Comparison of ENCODE assay signal across 9 mouse cellular contexts in the genomic region with DNA sequence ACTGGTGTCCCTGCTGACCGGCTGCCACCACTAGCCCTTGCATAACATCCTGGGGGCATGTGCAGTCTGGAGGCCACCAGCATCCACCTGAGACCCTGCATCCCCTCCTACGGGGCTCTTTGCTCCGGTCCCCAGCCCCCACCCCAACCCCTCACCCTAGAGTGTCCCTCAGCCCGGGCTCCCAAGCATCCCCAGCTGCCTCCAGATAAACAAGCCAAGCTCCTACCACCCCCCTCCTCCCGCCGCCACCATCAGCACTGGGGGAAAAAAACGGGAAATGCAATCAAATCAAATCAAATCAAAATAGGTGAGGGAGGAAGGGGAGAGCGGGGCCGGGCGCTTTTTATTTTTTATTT.
DNase-seq lines count a peak whose midpoint lies in the region; ATAC-seq and TF ChIP-seq lines count a peak whose summit lies in the region.
"Had no signal": no experiment of that assay in that cellular context is flagged by ENCODE, and none has a peak within 500 bp of the region (broad histone marks: within the 10 kb centered on the region; RNA-seq: fewer than 3 reads in every experiment).

No protein-coding gene starts in this region.

- peak overlapping the region; percentile 37 for H3K4me3 ChIP-seq in heart, embryonic 12.5 days
- peak overlapping the region; percentile 72 to 92 for H3K4me3 ChIP-seq in ES-E14 (ENCODE audit: insufficient read depth in 1 of 2, low read depth in 1 of 2, low read length in 2 of 2, poor library complexity in 1 of 2, severe bottlenecking in 1 of 2)
- peak overlapping the region; percentile 63 for H3K4me3 ChIP-seq in hindbrain, embryonic 10.5 days
- H3K4me3 ChIP-seq in liver, embryonic 16.5 days (ENCODE audit: low read depth, low read length), result peak overlapping the region; percentile 45
- H3K4me3 ChIP-seq: megakaryocyte, embryonic 14.5 days had no signal

- peak overlapping the region; percentile 71 for H3K4me2 ChIP-seq in heart, embryonic 12.5 days
- peak overlapping the region; percentile 34 for H3K4me2 ChIP-seq in liver, embryonic 16.5 days (ENCODE audit: low read depth, low read length)

- intact Hi-C loops in heart, postnatal 25 days (cut with DNase I), result no loop called here

- no peak for ATAC-seq in heart, embryonic 12.5 days (ENCODE audit: insufficient number of reproducible peaks, low FRiP score)
- ATAC-seq in liver, embryonic 16.5 days (ENCODE audit: low read depth), result no peak

- no peak overlapping the region for H3K27ac ChIP-seq in heart, embryonic 12.5 days (ENCODE audit: poor library complexity, severe bottlenecking)
- H3K27ac ChIP-seq in ES-E14 (ENCODE audit: insufficient read depth, low read depth, low read length, poor library complexity, severe bottlenecking), result no peak overlapping the region
- H3K27ac ChIP-seq in hindbrain, embryonic 10.5 days, result peak overlapping the region; percentile 81
- no peak overlapping the region for H3K27ac ChIP-seq in liver, embryonic 16.5 days (ENCODE audit: low read length)

- no peak overlapping the region for H3K9ac ChIP-seq in heart, embryonic 12.5 days
- peak overlapping the region; percentile 48; the same call in 1 of the 2 replicates for H3K9ac ChIP-seq in ES-E14 (ENCODE audit: insufficient read depth, low read depth, low read length, poor library complexity, severe bottlenecking)
- no peak overlapping the region; the same call in 1 of the 2 replicates for H3K9ac ChIP-seq in liver, embryonic 16.5 days (ENCODE audit: low read depth, low read length)

- no peaks in the 10 kb centered on the region for H3K9me3 ChIP-seq in heart, embryonic 12.5 days (replicated peaks)
- no peaks in the 10 kb centered on the region for H3K9me3 ChIP-seq in ES-E14 (ENCODE audit: control insufficient read depth, insufficient read depth, low read depth, low read length)
- no peaks in the 10 kb centered on the region for H3K9me3 ChIP-seq in hindbrain, embryonic 10.5 days
- no peaks in the 10 kb centered on the region for H3K9me3 ChIP-seq in liver, embryonic 16.5 days (replicated peaks; ENCODE audit: control insufficient read depth, low read length)
- H3K9me3 ChIP-seq: megakaryocyte, embryonic 14.5 days had no signal

- peaks cover 97% of the 10 kb centered on the region for H3K27me3 ChIP-seq in heart, embryonic 12.5 days (replicated peaks)
- peaks cover 71% of the 10 kb centered on the region for H3K27me3 ChIP-seq in hindbrain, embryonic 10.5 days (ENCODE audit: insufficient read depth, poor library complexity, severe bottlenecking)
- H3K27me3 ChIP-seq in liver, embryonic 16.5 days (ENCODE audit: control insufficient read depth, insufficient read depth, low read depth, low read length), result peaks cover 16% of the 10 kb centered on the region

- WGBS in heart, embryonic 12.5 days, result 1% methylated on average over 10 of the region's 10 CpGs
- 2% methylated on average over 10 of the region's 10 CpGs for WGBS in hindbrain, embryonic 10.5 days
- WGBS in liver, embryonic 16.5 days (ENCODE audit: insufficient replicate concordance), result 4% methylated on average over 10 of the region's 10 CpGs

- no peaks in the 10 kb centered on the region for H3K36me3 ChIP-seq in heart, embryonic 12.5 days
- H3K36me3 ChIP-seq in ES-E14 (ENCODE audit: control insufficient read depth, insufficient read depth, low read length, poor library complexity, severe bottlenecking), result no peaks in the 10 kb centered on the region
- no peaks in the 10 kb centered on the region for H3K36me3 ChIP-seq in hindbrain, embryonic 10.5 days
- H3K36me3 ChIP-seq in liver, embryonic 16.5 days (ENCODE audit: control insufficient read depth, insufficient read depth), result no peaks in the 10 kb centered on the region

- in situ Hi-C loops in ES-E14 (cut with MboI; ENCODE audit: low sequenced_read_pairs in 2 of 2, unreplicated experiment in 2 of 2), result no loop called here

- H3K4me1 ChIP-seq in heart, embryonic 12.5 days (replicated peaks), result peaks cover 8% of the 10 kb centered on the region
- peaks cover 0 to 21% of the 10 kb centered on the region in 2 experiments; a peak in 1 of 4 replicates for H3K4me1 ChIP-seq in ES-E14 (ENCODE audit: control insufficient read depth in 2 of 2, insufficient read depth in 2 of 2, low read length in 2 of 2, poor library complexity in 1 of 2)
- peaks cover 43% of the 10 kb centered on the region for H3K4me1 ChIP-seq in hindbrain, embryonic 10.5 days (replicated peaks)
- no peaks in the 10 kb centered on the region; the same call in 1 of the 2 replicates for H3K4me1 ChIP-seq in liver, embryonic 16.5 days (ENCODE audit: control insufficient read depth, low read depth, low read length)
- H3K4me1 ChIP-seq: megakaryocyte, embryonic 14.5 days had no signal

- no peak for DNase-seq in heart, postnatal 25 days (ENCODE audit: low spot score)
- no peak for DNase-seq in ES-E14 (ENCODE audit: low read depth, low spot score)
- no peak for DNase-seq in hindbrain, embryonic 10.5 days (ENCODE audit: low spot score)
- no peak for DNase-seq in right cerebral cortex, adult 18-20 months
- DNase-seq in yolk sac, embryonic 10.5 days (ENCODE audit: low spot score), result no peak
- no peak for DNase-seq in urinary bladder, postnatal 14 days (ENCODE audit: low spot score)

TF ChIP-seq in ES-E14, 5 proteins besides CTCF, POLR2A, EP300 and RAD21:
- TF ChIP-seq HCFC1 (IDR thresholded peaks at IDR 0.05; ENCODE audit: borderline replicate concordance, insufficient read depth, low read length) (no peak), CHD2 (IDR thresholded peaks at IDR 0.05; ENCODE audit: low read depth, low read length) (no peak), MAFK (IDR thresholded peaks at IDR 0.05; ENCODE audit: insufficient read depth, low read depth, low read length) (no peak), ZC3H11A (IDR thresholded peaks at IDR 0.05; ENCODE audit: borderline replicate concordance, low read depth, low read length) (no peak), ZNF384 (IDR thresholded peaks at IDR 0.05; ENCODE audit: low read depth, low read length) (no peak)
